Mouse (Mus musculus) cerebellum, postnatal 4 days (tissue): ENCODE measurements around the gene Asb4.

Experiments used
- DNase-seq, 2 experiments: peaks; one replicate each; pipeline ENCODE4 v3.0.0; 2022; ENCODE audit warnings: low spot score in 2 of 2, mixed read lengths in 1 of 2

Asb4 gene

DNA sequence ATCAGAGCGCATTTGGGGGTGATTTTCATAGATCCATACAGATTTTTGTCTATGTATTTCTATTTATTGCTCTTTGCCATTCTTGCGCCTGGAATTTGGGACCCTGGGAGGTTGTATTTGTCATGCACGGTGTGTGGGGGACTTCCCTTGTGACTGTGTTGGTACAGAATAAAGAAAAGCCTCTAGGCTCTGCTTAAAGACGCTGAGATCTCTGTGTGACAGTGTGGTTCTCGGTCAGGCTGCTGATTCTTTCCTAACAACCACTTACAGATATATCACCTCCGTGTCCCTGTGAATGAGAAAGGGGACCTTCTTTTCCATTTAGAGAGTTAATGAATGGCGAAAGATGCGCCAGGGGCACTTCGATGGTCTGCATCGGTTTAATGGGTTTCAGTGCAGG is 7.8 kb downstream of the Asb4 start:
- DNase-seq, result no peak

DNA sequence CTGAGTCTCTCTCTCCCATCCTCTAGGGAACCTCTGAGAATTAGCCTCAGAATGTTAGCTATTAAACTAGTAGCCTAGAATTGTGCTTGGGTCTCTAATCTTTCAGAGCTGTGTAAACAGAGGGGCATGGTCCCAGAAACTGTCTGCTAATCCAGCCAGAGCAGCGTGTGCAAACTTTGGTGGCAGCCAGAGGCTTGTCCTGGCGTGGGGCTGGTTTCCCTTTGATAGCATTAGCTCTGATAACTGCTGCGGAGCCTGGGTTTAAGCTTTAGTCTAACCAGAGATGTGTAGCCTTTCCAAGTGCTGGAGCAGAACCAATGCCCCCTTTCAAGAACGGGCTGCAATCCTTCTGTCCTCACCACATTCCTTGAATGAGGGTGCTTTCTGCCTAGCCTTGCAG is 11.8 kb downstream of the Asb4 start:
- no peak for DNase-seq

DNA sequence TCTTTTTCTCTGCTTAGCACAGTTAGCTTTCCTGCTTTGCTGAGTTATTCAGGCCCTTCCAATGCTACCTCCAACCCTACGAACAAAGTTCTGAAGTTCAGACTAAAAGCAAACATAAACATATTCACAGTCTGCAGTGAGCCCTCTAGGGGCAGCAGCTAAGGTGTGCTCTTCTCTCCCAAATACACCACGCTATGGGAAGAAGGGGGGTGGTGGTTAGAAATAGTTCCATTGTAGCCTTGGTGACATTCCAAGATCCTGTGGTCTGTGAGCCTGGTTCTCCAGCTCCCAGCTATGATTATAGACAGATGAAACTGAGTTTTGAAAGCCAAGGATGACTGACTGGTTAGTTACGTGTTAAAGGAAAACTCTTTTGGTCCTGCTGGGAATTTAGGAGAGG is 13.6 kb downstream of the Asb4 start:
- DNase-seq, result no peak

DNA sequence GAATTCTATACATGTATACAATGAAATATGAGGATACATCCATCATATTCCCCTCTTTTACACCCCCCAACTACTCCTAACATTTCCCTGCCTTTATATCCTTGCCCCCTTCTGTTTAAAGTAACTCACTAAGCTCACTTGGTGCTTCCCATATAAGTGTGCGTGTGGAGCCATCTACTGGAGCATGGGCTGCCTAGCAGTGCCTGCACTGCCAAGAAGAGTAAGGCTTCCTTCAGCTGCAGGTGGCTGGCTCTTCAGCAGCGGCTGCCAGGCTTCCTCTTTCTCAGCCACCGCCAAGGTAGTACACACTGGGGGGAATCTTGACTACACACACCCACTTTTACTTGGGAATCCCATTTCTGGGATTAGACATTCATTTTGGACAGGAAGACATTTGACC is 18.2 kb downstream of the Asb4 start:
- peak in 1 of 2 experiments; percentile 64 for DNase-seq

GRCm38 (mm10) chr6:5403095-5403815 is 20.1 kb downstream of the Asb4 start:
- DNase-seq, result peak in 1 of 2 experiments; percentile 14

- no peak for DNase-seq
These were observed 20.8 kb downstream of the Asb4 start for GRCm38 (mm10) chr6:5404016-5404415.

DNA sequence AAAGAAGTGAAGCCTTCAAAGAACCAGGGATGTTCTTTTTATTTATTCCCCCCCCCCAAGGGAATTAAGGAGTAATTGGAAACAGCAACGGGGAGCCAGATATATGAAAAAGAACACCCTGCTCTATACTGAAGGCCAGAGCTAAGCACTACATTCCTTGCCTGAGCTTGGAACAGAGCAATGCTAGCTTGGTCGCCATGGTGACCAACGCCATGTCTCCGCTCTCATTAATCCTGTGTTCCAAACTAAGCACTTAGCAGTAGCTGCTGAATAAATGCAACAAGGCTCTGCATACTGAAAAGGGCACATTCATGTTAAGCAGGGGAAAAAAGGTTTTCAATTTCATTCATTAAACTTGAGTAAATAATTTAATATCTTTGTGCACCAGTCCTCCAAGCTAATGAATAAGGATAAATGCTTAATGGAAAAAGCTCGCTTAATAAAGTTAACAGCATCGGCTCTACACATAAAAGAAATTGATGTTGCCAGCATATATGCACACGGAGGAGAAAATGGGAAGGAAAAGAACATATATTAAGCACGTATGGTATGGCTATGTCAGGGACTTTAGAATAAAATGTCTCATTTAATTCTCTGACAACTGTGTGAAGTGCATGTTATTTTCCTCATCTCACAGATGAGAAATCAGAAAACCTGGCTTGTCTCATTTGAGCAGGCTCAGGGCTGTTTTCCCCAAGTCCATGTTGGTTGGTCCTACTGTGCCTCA is 25.4 kb downstream of the Asb4 start:
- DNase-seq, result no peak

- DNase-seq, result no peak
These were observed 26.5 kb downstream of the Asb4 start for GRCm38 (mm10) chr6:5409676-5410075.

GRCm38 (mm10) chr6:5410697-5411391 is 27.7 kb downstream of the Asb4 start:
- DNase-seq, result peak; percentile 42 to 67

- peak in 1 of 2 experiments; percentile 26 for DNase-seq
These were observed 30.1 kb downstream of the Asb4 start for GRCm38 (mm10) chr6:5413282-5413681.

DNA sequence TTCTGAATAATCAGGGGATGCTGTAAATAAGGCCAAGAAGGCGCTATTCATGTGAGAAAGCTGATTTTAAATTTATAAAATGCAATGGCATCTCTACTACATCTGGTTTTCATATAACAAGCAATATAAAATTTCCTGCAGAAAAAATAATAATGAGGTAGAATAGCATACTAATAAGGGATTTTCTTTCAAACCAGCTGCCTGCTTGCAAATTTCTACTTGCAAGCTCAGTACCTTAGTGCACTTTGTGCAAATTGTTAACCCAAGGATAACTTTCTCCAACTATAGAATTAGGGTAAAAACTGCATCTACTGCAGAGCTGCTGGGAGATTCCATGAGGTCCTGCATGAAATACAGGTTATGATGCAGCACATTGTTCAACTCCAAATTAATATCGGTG is 38.3 kb downstream of the Asb4 start:
- no peak for DNase-seq

DNA sequence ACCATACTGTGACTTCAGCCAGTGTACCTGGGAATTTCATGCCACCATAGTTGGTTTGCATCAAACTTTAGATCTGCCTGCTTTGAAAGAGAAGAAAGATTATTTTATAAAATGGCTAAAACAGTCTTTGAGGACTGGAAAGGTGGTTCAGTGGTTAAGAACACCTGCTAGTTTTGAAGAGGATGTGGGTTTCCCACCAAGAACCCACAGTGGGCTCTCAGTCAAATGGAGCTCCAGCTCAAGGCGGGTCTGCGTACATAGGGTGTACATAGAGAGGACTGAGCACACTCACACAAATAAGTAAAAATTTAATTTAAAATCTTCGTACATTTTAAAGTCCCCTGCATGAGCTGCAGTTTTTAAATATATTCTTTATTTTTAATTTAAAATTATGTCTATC is 39.2 kb downstream of the Asb4 start:
- DNase-seq, result no peak

DNA sequence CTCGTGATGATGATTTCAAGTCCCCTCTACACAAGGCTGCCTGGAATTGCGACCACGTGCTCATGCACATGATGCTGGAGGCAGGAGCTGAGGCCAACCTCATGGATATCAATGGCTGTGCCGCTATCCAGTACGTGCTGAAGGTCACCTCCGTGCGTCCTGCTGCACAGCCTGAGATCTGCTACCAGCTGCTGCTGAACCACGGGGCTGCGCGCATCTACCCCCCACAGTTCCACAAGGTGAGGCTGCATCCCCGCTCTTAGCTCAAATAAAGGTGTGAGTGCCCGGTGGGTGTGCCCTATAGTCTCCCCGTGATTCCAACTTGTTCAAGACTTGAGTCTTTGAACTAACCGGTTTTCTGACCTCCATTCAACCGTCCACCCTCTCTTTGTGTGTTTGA is 40.4 kb downstream of the Asb4 start:
- DNase-seq, result no peak

GRCm38 (mm10) chr6:5427033-5427432 is 43.8 kb downstream of the Asb4 start:
- no peak for DNase-seq

DNA sequence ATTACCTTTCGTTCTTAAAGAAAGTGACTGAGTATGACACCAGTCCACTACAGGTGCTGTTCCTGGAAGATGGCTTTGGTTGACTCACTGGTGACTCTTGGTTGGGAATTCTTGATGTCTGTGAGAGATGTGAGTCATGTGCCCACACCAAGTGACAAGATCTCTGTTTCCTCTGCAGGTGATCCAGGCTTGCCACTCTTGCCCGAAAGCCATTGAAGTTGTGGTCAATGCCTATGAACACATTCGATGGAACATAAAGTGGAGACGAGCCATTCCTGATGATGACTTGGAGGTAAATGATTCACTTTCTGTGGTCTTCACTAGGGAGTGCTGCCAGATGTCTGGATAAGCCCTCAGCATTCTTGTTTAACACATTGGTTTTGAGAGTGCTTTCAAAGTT is 46.4 kb downstream of the Asb4 start:
- DNase-seq, result no peak

- DNase-seq, result no peak
These were observed 46.9 kb downstream of the Asb4 start for GRCm38 (mm10) chr6:5429982-5430550.

GRCm38 (mm10) chr6:5433887-5434286 is 50.7 kb downstream of the Asb4 start:
- DNase-seq, result no peak

DNA sequence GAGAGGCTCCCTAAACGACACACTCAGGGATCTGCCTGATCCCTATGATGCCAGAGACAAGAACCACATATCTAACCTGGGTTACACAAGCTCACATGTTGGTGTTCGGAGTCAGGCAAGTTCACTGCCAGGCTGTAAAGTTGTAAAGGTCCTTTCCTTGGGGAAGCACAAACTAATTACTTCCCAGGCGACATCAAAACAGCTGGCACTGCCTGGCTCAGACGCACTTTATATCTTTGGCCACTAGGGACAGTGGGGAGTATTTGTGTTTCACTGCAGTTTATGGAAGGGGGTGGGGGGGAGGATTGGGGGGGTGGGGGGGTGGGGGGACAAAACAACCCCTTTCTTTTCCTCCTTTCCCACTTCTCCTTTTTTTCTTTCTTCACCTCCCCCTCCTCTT is 54.6 kb downstream of the Asb4 start:
- no peak for DNase-seq

DNA sequence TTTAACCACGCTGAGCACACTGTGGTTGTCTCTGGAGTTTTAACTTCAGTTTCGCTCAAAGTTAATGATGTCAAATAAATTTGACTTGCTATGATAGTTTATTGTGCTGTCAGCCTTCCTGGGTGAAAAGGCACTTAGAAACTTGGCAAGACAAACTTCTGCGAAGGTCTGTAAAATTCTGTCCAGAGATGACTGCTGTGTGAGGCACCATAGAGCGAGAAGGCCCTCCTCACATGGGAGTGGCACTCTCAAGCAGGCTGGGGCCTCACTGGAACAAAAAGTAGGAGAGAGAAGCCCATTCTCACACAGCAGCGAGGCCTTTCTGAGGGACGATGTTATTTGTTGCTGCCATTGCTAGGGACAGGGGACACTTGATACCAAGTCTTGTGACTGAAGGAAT is 58.0 kb downstream of the Asb4 start:
- DNase-seq, result no peak

- no peak for DNase-seq
These were observed 59.3 kb downstream of the Asb4 start for GRCm38 (mm10) chr6:5442316-5443085.

- DNase-seq, result no peak
These were observed 60.1 kb downstream of the Asb4 start for GRCm38 (mm10) chr6:5443104-5443863.
